In the genomic region with DNA sequence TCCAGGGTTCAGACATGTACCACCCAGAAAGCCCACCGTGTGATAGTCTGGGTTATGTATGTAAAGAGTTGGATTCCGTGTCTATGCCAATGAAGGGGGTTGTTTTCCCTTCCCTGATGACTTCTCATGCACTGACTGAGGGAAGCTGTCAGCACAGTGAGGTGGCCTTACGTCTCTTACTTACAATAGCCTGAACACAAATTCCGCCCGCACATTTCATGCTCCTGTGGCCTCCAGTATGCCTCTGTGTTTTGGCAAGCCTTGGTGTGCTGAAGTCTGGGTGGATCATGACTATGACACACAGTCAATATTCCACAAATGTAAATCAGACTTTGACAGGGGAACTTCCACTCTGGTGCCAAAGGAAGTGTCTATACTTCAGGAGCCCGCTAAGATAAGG, we compare ENCODE assay signal across 25 mouse cellular contexts.
DNase-seq lines count a peak whose midpoint lies in the region; ATAC-seq lines count a peak whose summit lies in the region.
"Had no signal": no experiment of that assay in that cellular context is flagged by ENCODE, and none has a peak within 500 bp of the region (broad histone marks: within the 10 kb centered on the region; RNA-seq: fewer than 3 reads in every experiment).

No protein-coding gene starts in this region.

- no peaks in the 10 kb centered on the region for H3K9me3 ChIP-seq in heart, embryonic 10.5 days
- H3K9me3 ChIP-seq in heart, embryonic 13.5 days, result no peaks in the 10 kb centered on the region
- no peaks in the 10 kb centered on the region for H3K9me3 ChIP-seq in heart, embryonic 16.5 days (replicated peaks; ENCODE audit: control insufficient read depth, low read length)
- H3K9me3 ChIP-seq: embryonic facial prominence, embryonic 12.5 days; embryonic facial prominence, embryonic 15.5 days; G1E; hindbrain, embryonic 12.5 days; hindbrain, embryonic 15.5 days had no signal

- H3K4me1 ChIP-seq in heart, embryonic 10.5 days, result peaks cover 38% of the 10 kb centered on the region
- H3K4me1 ChIP-seq in heart, embryonic 13.5 days, result peaks cover 60% of the 10 kb centered on the region
- peaks cover 19% of the 10 kb centered on the region for H3K4me1 ChIP-seq in heart, embryonic 16.5 days (ENCODE audit: control insufficient read depth, insufficient read depth, low read length)
- H3K4me1 ChIP-seq: embryonic facial prominence, embryonic 12.5 days; hindbrain, embryonic 12.5 days; hindbrain, embryonic 15.5 days had no signal

- no peaks in the 10 kb centered on the region for H3K36me3 ChIP-seq in heart, embryonic 10.5 days
- no peaks in the 10 kb centered on the region for H3K36me3 ChIP-seq in heart, embryonic 13.5 days
- no peaks in the 10 kb centered on the region for H3K36me3 ChIP-seq in heart, embryonic 16.5 days (ENCODE audit: control insufficient read depth, insufficient read depth)
- H3K36me3 ChIP-seq: embryonic facial prominence, embryonic 12.5 days; embryonic facial prominence, embryonic 15.5 days; G1E; hindbrain, embryonic 12.5 days; hindbrain, embryonic 15.5 days had no signal

- H3K27ac ChIP-seq in heart, embryonic 10.5 days, result peak overlapping the region; percentile 72
- H3K27ac ChIP-seq in heart, embryonic 13.5 days (replicated peaks), result peak overlapping the region; percentile 77
- H3K27ac ChIP-seq in heart, embryonic 16.5 days (ENCODE audit: low read length), result peak overlapping the region; percentile 78
- H3K27ac ChIP-seq: embryonic facial prominence, embryonic 12.5 days; embryonic facial prominence, embryonic 15.5 days; gastrocnemius, adult 2 months; hindbrain, embryonic 12.5 days; hindbrain, embryonic 15.5 days had no signal

- no peak; the same call in 1 of the 2 replicates for ATAC-seq in heart, embryonic 13.5 days (ENCODE audit: extremely low read depth, insufficient number of reproducible peaks, low FRiP score, low TSS enrichment)
- peak; percentile 64 for ATAC-seq in heart, embryonic 16.5 days (replicated peaks; ENCODE audit: extremely low read depth, insufficient read depth, low FRiP score)
- ATAC-seq: forebrain, embryonic 14.5 days; forebrain, postnatal 0 days; intestine, postnatal 0 days had no signal

- 60% methylated on average over 6 of the region's 6 CpGs for WGBS in heart, embryonic 10.5 days
- 44% methylated on average over 6 of the region's 6 CpGs for WGBS in heart, embryonic 13.5 days
- WGBS in heart, embryonic 16.5 days, result 46% methylated on average over 6 of the region's 6 CpGs

- no peak for DNase-seq in heart, embryonic 10.5 days (ENCODE audit: low spot score)
- no peak for DNase-seq in heart, postnatal 25 days (ENCODE audit: low spot score)
- DNase-seq in heart, postnatal 14 days, result no peak
- no peak for DNase-seq in heart, postnatal 36 days
- no peak for DNase-seq in urinary bladder, adult 18-20 months (ENCODE audit: low spot score in 2 of 2)
- DNase-seq: adrenal gland, adult 2 months; adrenal gland, postnatal 14 days; B cell, adult 2 months; cerebellum, adult 11 months; cerebellum, adult 2 months; cerebellum, adult 9-11 months; cerebellum, postnatal 25 days; forebrain, postnatal 0 days; gastrocnemius, adult 2 months; gastrocnemius, postnatal 14 days had no signal

- intact Hi-C loops in heart, postnatal 25 days (cut with DNase I), result no loop called here
- intact Hi-C loops in heart, postnatal 14 days (cut with DNase I), result no loop called here
- intact Hi-C loops in heart, postnatal 36 days (cut with DNase I), result loop anchor here (1.0 kb wide), 1 partner anchor 16 kb away; no protein-coding TSS in a partner anchor

- H3K27me3 ChIP-seq in heart, embryonic 10.5 days (ENCODE audit: insufficient read depth, poor library complexity, severe bottlenecking), result no peaks in the 10 kb centered on the region
- no peaks in the 10 kb centered on the region for H3K27me3 ChIP-seq in heart, embryonic 13.5 days (replicated peaks)
- H3K27me3 ChIP-seq in heart, embryonic 16.5 days (ENCODE audit: control insufficient read depth, insufficient read depth, low read length), result no peaks in the 10 kb centered on the region
- H3K27me3 ChIP-seq: CH12.LX; embryonic facial prominence, embryonic 12.5 days; embryonic facial prominence, embryonic 15.5 days; hindbrain, embryonic 12.5 days; hindbrain, embryonic 15.5 days had no signal

- no peak overlapping the region for H3K4me3 ChIP-seq in heart, embryonic 10.5 days
- no peak overlapping the region for H3K4me3 ChIP-seq in heart, embryonic 13.5 days
- H3K4me3 ChIP-seq in heart, embryonic 16.5 days (ENCODE audit: low read length), result no peak overlapping the region
- H3K4me3 ChIP-seq: embryonic facial prominence, embryonic 12.5 days; embryonic facial prominence, embryonic 15.5 days; gastrocnemius, adult 2 months; hindbrain, embryonic 12.5 days; hindbrain, embryonic 15.5 days had no signal

- H3K4me2 ChIP-seq in heart, embryonic 13.5 days, result no peak overlapping the region
- no peak overlapping the region for H3K4me2 ChIP-seq in heart, embryonic 16.5 days (ENCODE audit: low read depth, low read length)
- H3K4me2 ChIP-seq: embryonic facial prominence, embryonic 12.5 days; embryonic facial prominence, embryonic 15.5 days; hindbrain, embryonic 12.5 days; hindbrain, embryonic 15.5 days had no signal

- no peak overlapping the region for H3K9ac ChIP-seq in heart, embryonic 13.5 days
- no peak overlapping the region for H3K9ac ChIP-seq in heart, embryonic 16.5 days (ENCODE audit: low read length)
- H3K9ac ChIP-seq: embryonic facial prominence, embryonic 12.5 days; embryonic facial prominence, embryonic 15.5 days; forebrain, postnatal 0 days; hindbrain, embryonic 12.5 days; hindbrain, embryonic 15.5 days had no signal
